Mouse (Mus musculus) thymus, postnatal 25 days (tissue): ENCODE measurements around the gene Pwwp2b.

Source experiments
- DNase-seq: peaks from one replicate; pipeline ENCODE4 v3.0.0; 2022

Pwwp2b gene

GRCm38 (mm10) chr7:139302314-139302713 lies 54.0 kb downstream of the Pwwp2b start:
- no peak for DNase-seq

DNA sequence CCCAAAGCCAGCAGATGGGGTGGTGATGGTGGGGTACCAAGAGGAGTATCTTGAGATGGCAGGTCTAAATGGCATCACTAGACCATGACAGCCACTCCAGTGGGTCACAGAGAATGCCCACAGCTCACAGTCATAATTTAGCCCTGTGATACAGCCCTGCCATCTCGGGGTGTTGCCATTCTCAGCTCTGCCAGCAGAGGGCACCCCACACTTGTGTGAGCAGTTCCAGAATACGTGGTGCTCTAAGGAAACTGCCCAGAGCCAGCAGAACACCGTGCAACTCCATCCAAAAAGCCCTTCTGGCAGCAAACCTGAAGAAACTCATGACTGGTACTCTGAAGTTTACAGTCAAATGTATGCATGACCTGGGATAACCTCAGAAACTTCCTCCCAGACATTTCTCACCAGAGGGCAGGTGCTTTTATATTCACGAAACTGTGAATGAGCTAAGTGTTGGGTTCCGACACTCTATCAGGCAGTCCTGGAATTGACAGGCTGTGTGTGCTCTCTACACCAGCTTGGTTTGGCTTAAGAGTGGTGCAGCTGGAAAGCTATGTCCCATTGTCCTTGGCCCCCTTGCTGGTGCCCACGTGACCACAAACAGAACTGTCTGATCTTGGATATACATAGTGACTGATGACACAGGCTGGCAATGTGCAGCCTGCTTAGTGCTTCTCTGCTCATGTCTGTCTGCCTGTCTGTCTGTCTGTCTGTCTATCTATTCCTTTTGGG lies 55.2 kb downstream of the Pwwp2b start:
- peak; percentile 80 for DNase-seq

GRCm38 (mm10) chr7:139304322-139304721 lies 56.0 kb downstream of the Pwwp2b start:
- no peak for DNase-seq

GRCm38 (mm10) chr7:139307056-139307455 lies 58.8 kb downstream of the Pwwp2b start:
- no peak for DNase-seq

DNA sequence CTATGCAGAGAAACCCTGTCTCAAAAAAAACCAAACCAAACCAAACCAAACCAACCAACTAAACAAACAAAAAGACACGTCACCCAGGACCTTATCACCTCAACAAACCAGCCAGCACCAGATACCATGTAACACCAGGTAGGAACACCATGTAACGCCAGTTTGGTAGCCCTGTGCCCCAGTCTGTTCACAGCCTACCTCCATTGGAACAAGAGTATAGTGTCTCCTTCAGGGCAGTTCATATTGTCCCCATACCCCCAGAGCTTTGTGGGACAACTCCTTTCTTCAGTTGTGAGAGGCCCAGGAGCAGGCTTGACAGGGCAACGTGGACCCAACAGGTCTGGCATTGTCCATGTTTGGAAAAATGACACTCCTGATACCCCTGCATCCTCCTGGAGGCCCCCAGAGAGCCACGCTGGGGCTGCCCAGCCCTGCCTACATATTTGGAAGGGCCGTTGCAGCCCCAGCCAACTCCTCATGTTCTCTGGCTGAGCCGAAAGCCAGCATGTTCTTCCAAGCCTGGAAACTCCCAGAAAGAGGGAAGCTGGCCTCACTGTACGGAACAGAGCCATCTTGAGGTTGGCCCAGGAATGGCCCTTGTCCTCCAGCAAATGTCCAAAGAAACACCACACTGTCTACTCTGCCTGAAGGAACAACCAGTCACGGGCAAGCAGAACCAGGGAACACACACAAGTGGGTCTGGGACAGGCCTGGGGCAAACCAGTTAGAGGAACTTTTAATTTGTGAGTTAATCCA lies 60.0 kb downstream of the Pwwp2b start:
- no peak for DNase-seq

GRCm38 (mm10) chr7:139309106-139309505 lies 60.8 kb downstream of the Pwwp2b start:
- DNase-seq, result no peak

- no peak for DNase-seq
These were observed 62.2 kb downstream of the Pwwp2b start for GRCm38 (mm10) chr7:139310487-139310951.

- DNase-seq, result no peak
These were observed 64.4 kb downstream of the Pwwp2b start for GRCm38 (mm10) chr7:139312686-139313085.

- no peak for DNase-seq
These were observed 65.1 kb downstream of the Pwwp2b start for GRCm38 (mm10) chr7:139313413-139313812.

- DNase-seq, result no peak
These were observed 66.4 kb downstream of the Pwwp2b start for GRCm38 (mm10) chr7:139314716-139315115.

GRCm38 (mm10) chr7:139319006-139319411 lies 70.7 kb downstream of the Pwwp2b start:
- DNase-seq, result no peak
